Mouse (Mus musculus) CH12.LX (cell line): ENCODE measurements around the gene Nudc.

ENCODE experiments used
- CTCF ChIP-seq, 2 experiments: IDR thresholded peaks in 1 of 2; conservative IDR thresholded peaks in 1 of 2; 2 replicates each; pipeline ENCODE4 v1.5.1; 2011 to 2012; ENCODE audit warnings: low read depth in 2 of 2, low read length in 2 of 2, improper control_type of control experiment in 1 of 2, inconsistent platforms in 1 of 2, mild to moderate bottlenecking in 1 of 2, moderate library complexity in 1 of 2
- EP300 ChIP-seq: IDR thresholded peaks from 2 replicates; pipeline ENCODE4 v1.6.1; 2011; ENCODE audit warnings: low read length, improper control_type of control experiment
- GABPA ChIP-seq: IDR thresholded peaks from 2 replicates; pipeline ENCODE4 v1.6.1; 2012; ENCODE audit warnings: low read depth, low read length, improper control_type of control experiment, inconsistent platforms; ENCODE audit not compliant: insufficient replicate concordance
- IRF4 ChIP-seq: IDR thresholded peaks from 2 replicates; pipeline ENCODE4 v1.6.1; 2014; ENCODE audit warnings: low read depth, mild to moderate bottlenecking, inconsistent platforms, low read length, improper control_type of control experiment
- KAT2A ChIP-seq: IDR thresholded peaks from 2 replicates; pipeline ENCODE4 v1.6.1; 2012; ENCODE audit warnings: low read length, improper control_type of control experiment, inconsistent platforms; ENCODE audit not compliant: insufficient replicate concordance
- POLR2A ChIP-seq: IDR thresholded peaks from 2 replicates; pipeline ENCODE4 v1.6.1; 2011; ENCODE audit warnings: low read depth, mild to moderate bottlenecking, improper control_type of control experiment, low read length
- RAD21 ChIP-seq: IDR thresholded peaks from 2 replicates; pipeline ENCODE4 v1.6.1; 2011; ENCODE audit warnings: low read depth, mild to moderate bottlenecking, low read length, improper control_type of control experiment, moderate library complexity

GRCm38 (mm10) chr4:133501514-133501913 lies 44.3 kb downstream of the Nudc start:
- TF ChIP-seq POLR2A (no peak), CTCF (conservative IDR thresholded peaks at IDR 0.05 in 1 of 2, IDR thresholded peaks at IDR 0.05 in 1 of 2; ENCODE audit: low read depth in 2 of 2, low read length in 2 of 2) (no peak), EP300 (no peak), GABPA (no peak), IRF4 (no peak), KAT2A (no peak), RAD21 (no peak)
